ENCODE assay signal across 8 mouse cellular contexts in the genomic region with DNA sequence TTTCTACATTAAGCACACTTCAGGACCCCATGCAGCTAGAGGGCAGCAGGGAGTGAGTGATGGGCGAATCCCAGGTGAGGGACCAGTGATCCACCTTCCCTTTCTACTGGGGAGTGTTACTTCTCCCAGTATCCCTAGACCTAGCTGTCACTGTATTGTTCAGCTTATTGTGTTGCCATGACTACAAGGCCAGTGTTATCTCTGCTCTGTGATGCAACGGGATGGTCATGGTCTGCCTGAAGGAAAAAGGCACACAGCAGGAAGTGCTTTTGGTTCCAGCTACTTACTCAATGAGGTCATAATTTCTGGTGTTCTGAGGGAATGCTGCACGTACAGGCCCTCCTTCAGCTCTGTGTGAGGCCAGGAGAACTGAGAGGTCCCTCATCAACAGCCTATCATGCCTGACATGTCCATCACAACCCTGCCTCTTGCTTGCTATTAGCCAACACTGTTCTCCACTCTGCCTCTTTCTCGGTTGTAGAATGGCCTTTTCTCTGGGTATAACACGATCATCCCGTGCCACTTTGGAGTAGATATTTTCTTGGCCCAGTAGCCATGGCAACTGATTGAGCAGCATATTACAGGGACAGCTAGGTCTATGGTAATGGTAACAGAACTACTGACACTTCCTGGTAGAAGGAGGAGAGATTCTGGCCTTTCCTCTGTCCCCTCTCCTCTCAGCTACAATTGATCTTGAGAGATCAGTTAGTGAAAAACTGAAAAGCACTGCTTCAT.
A peak's percentile ranks its signal among the peaks of the same experiment; 100 is the strongest.
DNase-seq lines count a peak whose midpoint lies in the region; ATAC-seq and TF ChIP-seq lines count a peak whose summit lies in the region.

No protein-coding gene starts in this region.

- H3K4me2 ChIP-seq in forebrain, embryonic 11.5 days (ENCODE audit: low read depth, low read length, severe bottlenecking) = no peak overlapping the region
- no peak overlapping the region for H3K4me2 ChIP-seq in CH12.LX (ENCODE audit: insufficient read depth, low read depth, poor library complexity, severe bottlenecking)

- no peaks in the 10 kb centered on the region for H3K9me3 ChIP-seq in forebrain, embryonic 11.5 days (ENCODE audit: control insufficient read depth, low read length)
- H3K9me3 ChIP-seq in forebrain, embryonic 10.5 days = no peaks in the 10 kb centered on the region
- no peaks in the 10 kb centered on the region for H3K9me3 ChIP-seq in CH12.LX (replicated peaks; ENCODE audit: low read length)

- TF ChIP-seq EP300 in CH12.LX (IDR thresholded peaks at IDR 0.05; ENCODE audit: low read length) = no peak

- no peak for DNase-seq in forebrain, embryonic 11.5 days (ENCODE audit: low spot score)
- DNase-seq in forebrain, embryonic 10.5 days (ENCODE audit: extremely low spot score, low spot score) = no peak
- DNase-seq in CH12.LX (ENCODE audit: extremely low read depth) = no peak
- peak; percentile 21 for DNase-seq in lung, postnatal 36 days
- DNase-seq in left cerebral cortex, postnatal 4 days = no peak
- DNase-seq in cerebellum, adult 11-12 months = no peak
- DNase-seq in urinary bladder, postnatal 36 days (ENCODE audit: low spot score in 2 of 2) = no peak

- 64% methylated on average over 6 of the region's 6 CpGs for WGBS in forebrain, embryonic 11.5 days
- 75% methylated on average over 6 of the region's 6 CpGs for WGBS in forebrain, embryonic 10.5 days

- 0 out of 2 replicates have a peak, but pooled peaks have one; percentile 24 for ATAC-seq in forebrain, embryonic 11.5 days (replicated peaks; ENCODE audit: low FRiP score)
- ATAC-seq in granulocyte monocyte progenitor cell, adult 5-6 weeks (replicated peaks; ENCODE audit: poor library complexity, severe bottlenecking) = peak; percentile 91

- intact Hi-C loops in left cerebral cortex, postnatal 4 days (cut with DNase I) = no loop called here

- H3K4me1 ChIP-seq in forebrain, embryonic 11.5 days (replicated peaks; ENCODE audit: control insufficient read depth, insufficient read depth, low read length) = no peaks in the 10 kb centered on the region
- H3K4me1 ChIP-seq in forebrain, embryonic 10.5 days = no peaks in the 10 kb centered on the region
- H3K4me1 ChIP-seq in CH12.LX (ENCODE audit: control insufficient read depth in 1 of 2, insufficient read depth in 2 of 2) = peaks cover 0 to 6% of the 10 kb centered on the region in 2 experiments; a peak in 1 of 4 replicates

- H3K4me3 ChIP-seq in forebrain, embryonic 11.5 days (ENCODE audit: low read depth, low read length) = no peak overlapping the region
- no peak overlapping the region for H3K4me3 ChIP-seq in forebrain, embryonic 10.5 days
- no peak overlapping the region for H3K4me3 ChIP-seq in CH12.LX (replicated peaks in 1 of 3; ENCODE audit: low read depth in 2 of 3, low read length in 2 of 3, poor library complexity in 1 of 3)

- dilution Hi-C loops in CH12.LX (cut with MboI; ENCODE audit: extremely low pct_ligation_motif_present, extremely low pct_unique_long_range_greater_than_20kb, low sequenced_read_pairs) = no loop called here

- in situ Hi-C loops in CH12.LX (cut with MboI; ENCODE audit: low pct_ligation_motif_present, low pct_unique_long_range_greater_than_20kb, low sequenced_read_pairs) = no loop called here

- H3K36me3 ChIP-seq in forebrain, embryonic 11.5 days (ENCODE audit: control insufficient read depth, insufficient read depth, low read length) = no peaks in the 10 kb centered on the region
- no peaks in the 10 kb centered on the region for H3K36me3 ChIP-seq in forebrain, embryonic 10.5 days (replicated peaks)
- H3K36me3 ChIP-seq in CH12.LX (replicated peaks in 1 of 2; ENCODE audit: control insufficient read depth in 1 of 2, insufficient read depth in 1 of 2, low read length in 1 of 2) = no peaks in the 10 kb centered on the region

- no peak overlapping the region for H3K9ac ChIP-seq in forebrain, embryonic 11.5 days (ENCODE audit: low read length)
- no peak overlapping the region for H3K9ac ChIP-seq in CH12.LX (ENCODE audit: insufficient read depth, low read depth)

- peak; percentile 27 for TF ChIP-seq RAD21 in CH12.LX (IDR thresholded peaks at IDR 0.05; ENCODE audit: low read depth, low read length)

- H3K79me2 ChIP-seq in CH12.LX (replicated peaks; ENCODE audit: control insufficient read depth, extremely low read depth, insufficient read depth, poor library complexity, severe bottlenecking) = no peaks in the 10 kb centered on the region

- no peak for TF ChIP-seq POLR2A in CH12.LX (IDR thresholded peaks at IDR 0.05; ENCODE audit: low read depth, low read length)

- peak in 1 of 2 experiments; percentile 48; a peak in 2 of 4 replicates for TF ChIP-seq CTCF in CH12.LX (conservative IDR thresholded peaks at IDR 0.05 in 1 of 2, IDR thresholded peaks at IDR 0.05 in 1 of 2; ENCODE audit: low read depth in 2 of 2, low read length in 2 of 2)

- H3K27me3 ChIP-seq in forebrain, embryonic 11.5 days (ENCODE audit: control insufficient read depth, insufficient read depth, low read length) = no peaks in the 10 kb centered on the region
- no peaks in the 10 kb centered on the region for H3K27me3 ChIP-seq in forebrain, embryonic 10.5 days (ENCODE audit: poor library complexity, severe bottlenecking)
- H3K27me3 ChIP-seq in CH12.LX (replicated peaks) = no peaks in the 10 kb centered on the region

- H3K27ac ChIP-seq in forebrain, embryonic 11.5 days (ENCODE audit: low read depth, low read length) = no peak overlapping the region
- no peak overlapping the region for H3K27ac ChIP-seq in forebrain, embryonic 10.5 days
- H3K27ac ChIP-seq in CH12.LX (ENCODE audit: insufficient read depth, low read depth) = no peak overlapping the region

TF ChIP-seq in CH12.LX, 34 proteins besides CTCF, POLR2A, EP300 and RAD21:
- TF ChIP-seq SMC3 (IDR thresholded peaks at IDR 0.05; ENCODE audit: low read depth, low read length) (peak; percentile 37), TBP (conservative IDR thresholded peaks at IDR 0.05; ENCODE audit: low read depth, low read length) (no peak)
